Mouse (Mus musculus): ENCODE results near the gene Nkx2-4.

Nkx2-4 gene

DNA sequence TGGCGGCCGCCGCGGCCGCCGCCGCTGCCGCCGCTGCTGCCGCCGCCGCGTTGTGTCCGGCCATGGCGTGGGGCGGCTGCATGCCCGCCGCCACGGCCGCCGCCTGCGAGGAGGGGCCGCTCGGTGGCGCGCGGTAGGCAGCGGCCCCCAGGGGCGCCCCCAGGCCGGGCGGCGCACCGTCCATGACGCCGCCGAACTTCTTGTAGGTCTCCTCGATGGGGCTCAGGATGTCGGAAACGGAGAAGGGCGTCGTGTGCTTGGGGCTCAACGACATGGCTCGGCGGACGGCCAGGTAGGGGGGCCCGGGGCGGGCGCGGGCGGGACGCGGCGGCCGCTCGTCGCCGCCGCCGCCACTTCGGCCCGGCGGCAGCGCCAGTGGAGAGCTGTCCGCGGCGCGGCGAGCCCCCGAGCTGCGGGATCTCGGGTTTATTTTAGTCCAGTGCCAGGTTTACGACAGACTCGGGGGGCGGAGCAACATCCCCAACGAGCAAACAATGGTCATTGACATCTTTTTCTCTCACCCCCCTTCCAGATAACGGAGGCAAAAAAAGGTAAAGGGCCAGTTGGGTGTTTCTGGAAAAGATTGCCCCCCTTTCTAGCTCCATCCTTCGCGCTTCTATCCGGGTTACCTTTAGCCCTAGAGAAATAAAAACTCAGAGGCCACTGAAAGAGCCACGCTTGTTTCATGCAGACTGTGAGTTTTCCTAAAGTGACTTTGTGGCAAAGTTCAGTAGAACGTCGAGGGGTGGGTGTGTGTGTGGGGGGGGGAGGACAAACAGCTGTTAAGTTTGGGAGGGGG, at the start of gene Nkx2-4:
Gene Nkx2-4, minus strand, starts transcription at position 374 of the 799 bp plus-strand sequence.
- DNase-seq = peak in 1 of 2 experiments; percentile 2

- no peak for DNase-seq
Measured at GRCm38 (mm10) chr2:147127366-147127765, 42.1 kb upstream of the Nkx2-4 start.

GRCm38 (mm10) chr2:147119736-147120135, 34.5 kb upstream of the Nkx2-4 start:
- DNase-seq = no peak

GRCm38 (mm10) chr2:147086441-147086840, 1.2 kb upstream of the Nkx2-4 start:
- DNase-seq = no peak

GRCm38 (mm10) chr2:147085937-147086336, 692 bp upstream of the Nkx2-4 start:
- no peak for DNase-seq

GRCm38 (mm10) chr2:147084366-147085071, 726 bp downstream of the Nkx2-4 start:
- DNase-seq = peak in 1 of 2 experiments; percentile 3

- peak in 1 of 2 experiments; percentile 5 for DNase-seq
Measured at GRCm38 (mm10) chr2:147083471-147084365, 1.5 kb downstream of the Nkx2-4 start.

GRCm38 (mm10) chr2:147082391-147082790, 2.9 kb downstream of the Nkx2-4 start:
- DNase-seq = no peak

DNA sequence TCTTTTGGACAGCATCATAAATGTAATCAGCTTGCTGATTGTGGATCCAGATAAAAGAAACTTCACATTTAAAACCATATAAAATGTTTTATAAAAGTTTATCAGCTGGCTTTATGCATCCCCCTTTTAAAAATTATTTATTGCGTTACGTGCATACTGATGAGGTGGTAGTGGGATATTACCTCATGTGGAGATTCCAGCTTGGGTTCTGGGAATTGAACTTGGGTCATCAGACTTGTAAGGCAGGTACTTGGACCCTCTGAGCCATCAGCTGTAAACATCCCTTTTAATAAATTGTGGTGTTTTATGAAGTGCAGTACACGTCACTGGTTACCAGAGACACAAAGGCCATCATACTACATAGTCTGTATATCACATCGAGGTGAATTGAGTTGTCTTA, 10.8 kb downstream of the Nkx2-4 start:
- DNase-seq = no peak

DNA sequence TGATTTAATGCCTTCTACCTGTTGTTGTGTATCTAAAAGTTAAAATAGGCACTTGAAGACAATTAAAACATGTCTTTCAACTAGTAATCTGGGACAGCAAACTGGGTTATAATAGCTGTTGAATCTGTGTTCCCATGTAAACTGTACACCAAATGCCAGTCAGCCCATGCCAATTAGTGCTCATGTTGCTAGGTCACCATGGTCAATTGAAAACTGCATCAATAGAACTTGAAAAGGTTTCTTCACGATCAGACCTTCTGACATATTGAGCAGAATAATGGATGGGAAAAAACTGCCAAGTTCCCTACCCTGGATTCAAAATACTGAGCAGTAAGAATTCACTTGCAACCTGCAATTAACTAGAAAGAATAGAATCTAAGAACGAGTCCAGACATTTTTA, 11.3 kb downstream of the Nkx2-4 start:
- no peak for DNase-seq

- no peak for DNase-seq
Measured at GRCm38 (mm10) chr2:147070305-147070704, 14.9 kb downstream of the Nkx2-4 start.

- DNase-seq = no peak
Measured at GRCm38 (mm10) chr2:147069077-147069476, 16.2 kb downstream of the Nkx2-4 start.

DNA sequence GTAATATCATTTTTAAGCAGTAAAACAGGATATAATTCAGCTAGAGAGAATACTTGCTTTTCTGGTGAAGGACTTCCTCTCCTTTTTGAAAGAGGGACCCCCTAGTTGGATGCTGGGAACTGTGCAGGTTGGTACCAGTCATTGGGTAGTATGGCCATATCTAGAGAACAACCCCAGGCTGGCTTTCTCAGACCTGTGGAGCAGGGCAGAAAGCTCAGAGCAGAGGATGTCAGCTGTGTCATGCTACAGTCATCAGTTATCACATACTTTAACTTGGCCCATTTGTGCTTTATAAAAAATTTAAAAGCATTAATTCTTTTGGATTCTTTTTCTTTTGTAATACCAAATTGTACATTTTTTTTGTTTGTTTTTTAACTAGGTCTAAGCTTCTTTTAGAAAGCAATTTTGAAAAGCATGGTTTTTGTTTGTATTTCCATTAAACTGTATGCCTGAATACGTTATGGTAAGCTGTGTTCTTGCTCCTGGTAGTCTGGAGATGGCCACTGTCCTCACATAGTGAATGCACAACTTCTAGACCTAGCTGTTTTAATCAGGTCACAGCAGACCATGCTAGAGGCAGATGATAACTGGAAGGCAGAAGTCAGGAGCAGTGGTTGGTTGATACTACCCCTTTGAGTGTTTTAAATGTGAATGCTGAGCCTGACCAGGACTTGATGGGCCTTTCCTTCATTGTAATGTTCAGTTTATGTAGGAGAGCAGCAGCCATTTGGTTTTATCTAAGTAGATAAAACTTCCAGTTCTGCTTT, 17.6 kb downstream of the Nkx2-4 start:
- DNase-seq = no peak

- no peak for DNase-seq
Measured at GRCm38 (mm10) chr2:147053229-147053892, 31.9 kb downstream of the Nkx2-4 start.

DNA sequence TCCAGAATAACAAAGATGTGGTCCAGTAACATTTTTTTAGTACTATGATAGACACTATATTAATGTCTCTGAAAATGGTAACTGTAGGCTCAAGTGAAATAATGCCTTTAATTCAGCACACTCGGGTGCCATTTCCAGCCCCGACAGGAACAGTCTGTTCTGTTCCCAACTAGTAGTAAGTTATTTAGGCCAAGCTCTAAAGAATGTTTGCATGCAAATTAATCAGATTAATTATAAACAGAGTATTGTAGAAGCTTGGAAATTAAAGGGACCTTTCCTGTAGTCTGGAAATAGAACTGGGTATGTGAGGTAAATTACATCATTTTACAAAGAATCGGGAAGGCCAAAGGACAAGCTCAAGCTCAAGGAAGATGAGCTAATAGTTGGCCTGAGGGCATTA, 38.2 kb downstream of the Nkx2-4 start:
- DNase-seq = no peak

DNA sequence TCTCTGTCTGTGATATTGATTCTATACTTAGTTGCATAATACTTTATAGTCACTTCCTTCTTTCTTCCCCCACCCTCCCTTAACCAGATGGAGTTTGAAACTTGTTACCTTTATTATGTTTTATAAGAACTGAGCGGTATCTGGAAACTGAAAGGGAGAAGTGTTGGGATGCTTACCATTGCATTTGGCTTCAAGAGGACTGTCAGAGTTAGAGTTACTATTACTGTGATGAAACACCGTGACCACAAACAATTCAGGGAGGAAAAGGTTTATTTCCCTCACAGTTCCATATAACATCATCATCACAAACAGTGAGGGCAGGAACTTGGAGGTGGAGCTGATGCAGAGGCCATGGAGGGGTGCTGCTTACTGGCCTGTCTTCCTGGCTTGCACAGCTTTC, 49.4 kb downstream of the Nkx2-4 start:
- DNase-seq = no peak
